Mouse (Mus musculus) fat pad, adult 2 months (tissue): ENCODE measurements at regions not wholly inside any gene's neighbourhood (a gene's known extent, or its start where the extent isn't known, plus 50 kb on each side); places are given as distances from the start of the nearest gene placed in this dataset.
A peak's percentile ranks its signal among the peaks of the same experiment; 100 is the strongest.

Experiments
- DNase-seq: peaks from one replicate; pipeline ENCODE4 v3.0.0-alpha.2; 2011; ENCODE audit warnings: low read depth, low spot score; ENCODE audit errors: extremely low read depth

DNA sequence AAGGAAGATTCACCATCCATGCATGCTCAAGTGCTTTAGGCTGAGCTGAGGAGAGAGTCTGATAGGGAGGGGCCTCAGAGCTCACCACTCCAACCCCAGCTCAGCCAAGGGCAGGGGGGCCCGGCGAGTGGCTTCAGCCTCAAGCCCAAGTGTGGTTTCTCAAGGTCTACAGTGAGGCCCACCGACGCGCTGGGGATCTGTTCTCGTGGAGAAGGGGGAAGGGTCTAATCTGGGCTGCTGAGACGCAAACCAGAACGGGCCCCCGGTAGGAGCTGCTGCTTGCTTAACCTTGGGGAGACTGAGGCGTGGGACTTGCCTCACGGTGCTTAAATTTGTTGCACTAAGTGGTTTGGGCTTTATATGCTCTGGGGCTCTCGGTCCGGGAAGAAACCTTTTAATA lies 70.9 kb downstream of the Asb1 start:
- DNase-seq, result no peak

DNA sequence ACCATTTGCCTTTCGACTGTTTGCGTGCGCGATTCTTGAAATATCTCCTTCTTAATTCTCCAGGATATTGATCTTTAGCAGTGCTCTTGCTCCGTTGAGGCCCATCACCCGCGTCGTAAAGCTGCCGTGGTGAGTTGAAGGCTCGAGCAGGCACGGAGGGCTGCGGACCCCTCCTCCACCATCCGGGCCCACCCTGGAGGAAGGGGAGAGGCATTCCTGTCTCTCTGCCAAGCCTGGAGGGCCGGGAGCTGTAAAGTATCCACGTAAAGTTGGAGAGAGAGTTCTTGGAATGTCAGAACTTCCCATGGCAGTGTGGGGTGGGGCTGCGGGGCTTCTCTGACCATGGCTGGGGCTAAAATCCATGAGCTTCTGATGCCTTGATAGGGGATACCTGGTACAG lies 71.3 kb downstream of the Asb1 start:
- no peak for DNase-seq

GRCm38 (mm10) chr1:91612912-91613311 lies 72.6 kb downstream of the Asb1 start:
- no peak for DNase-seq

- no peak for DNase-seq
These were observed 75.1 kb downstream of the Asb1 start for GRCm38 (mm10) chr1:91615396-91615795.

DNA sequence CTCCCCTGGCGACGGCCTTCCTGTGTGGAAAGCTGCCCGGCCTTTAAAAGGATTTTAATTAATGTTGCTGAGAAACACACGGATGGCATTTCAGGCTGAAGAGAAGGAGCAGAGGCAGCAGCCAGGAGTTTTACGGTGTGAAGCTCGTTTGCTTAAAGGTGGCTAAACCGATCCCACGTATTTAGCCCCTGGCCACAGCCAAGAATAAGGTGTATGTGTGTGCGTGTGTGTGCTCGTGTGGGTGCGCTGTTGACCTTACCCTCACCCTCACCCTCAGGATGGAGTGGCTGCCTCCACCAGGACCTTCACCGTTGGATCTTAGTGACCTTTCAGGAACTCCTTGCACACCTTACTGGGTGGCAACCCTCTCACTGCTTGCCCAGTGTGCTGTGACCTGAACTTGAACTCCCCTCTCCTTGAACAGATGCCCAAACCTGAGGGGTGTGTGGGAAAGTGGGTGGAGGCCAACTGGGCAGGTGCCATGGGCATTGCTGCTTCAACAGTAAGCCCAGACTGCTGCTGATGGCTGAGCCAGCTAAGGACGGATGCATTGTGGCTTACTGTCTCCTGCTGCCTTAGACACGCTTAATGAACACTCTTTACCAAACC lies 78.3 kb downstream of the Asb1 start:
- peak; percentile 74 for DNase-seq

GRCm38 (mm10) chr1:91621141-91621540 lies 80.8 kb downstream of the Asb1 start:
- DNase-seq, result no peak

GRCm38 (mm10) chr1:91622874-91623273 lies 82.5 kb downstream of the Asb1 start:
- no peak for DNase-seq

DNA sequence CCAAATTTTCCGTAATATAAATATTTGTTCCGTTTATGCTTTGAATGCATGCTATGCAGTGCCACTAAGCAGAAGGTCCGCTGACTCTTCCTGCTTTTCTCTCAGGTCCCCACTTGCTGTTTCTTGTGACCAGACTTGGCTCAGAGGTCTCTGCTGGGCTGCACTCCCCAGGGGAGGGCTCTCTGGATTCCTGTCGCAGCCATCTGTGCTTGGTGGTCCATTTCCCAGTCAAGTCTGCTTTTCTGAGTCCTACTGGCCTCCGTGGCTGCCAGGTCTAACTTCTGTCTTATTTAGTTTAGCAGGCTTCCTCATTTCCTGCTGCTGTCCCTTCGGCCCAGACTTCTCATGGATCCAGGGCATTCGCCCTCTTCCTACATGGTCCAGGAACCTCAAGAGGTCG lies 83.7 kb downstream of the Asb1 start:
- no peak for DNase-seq

DNA sequence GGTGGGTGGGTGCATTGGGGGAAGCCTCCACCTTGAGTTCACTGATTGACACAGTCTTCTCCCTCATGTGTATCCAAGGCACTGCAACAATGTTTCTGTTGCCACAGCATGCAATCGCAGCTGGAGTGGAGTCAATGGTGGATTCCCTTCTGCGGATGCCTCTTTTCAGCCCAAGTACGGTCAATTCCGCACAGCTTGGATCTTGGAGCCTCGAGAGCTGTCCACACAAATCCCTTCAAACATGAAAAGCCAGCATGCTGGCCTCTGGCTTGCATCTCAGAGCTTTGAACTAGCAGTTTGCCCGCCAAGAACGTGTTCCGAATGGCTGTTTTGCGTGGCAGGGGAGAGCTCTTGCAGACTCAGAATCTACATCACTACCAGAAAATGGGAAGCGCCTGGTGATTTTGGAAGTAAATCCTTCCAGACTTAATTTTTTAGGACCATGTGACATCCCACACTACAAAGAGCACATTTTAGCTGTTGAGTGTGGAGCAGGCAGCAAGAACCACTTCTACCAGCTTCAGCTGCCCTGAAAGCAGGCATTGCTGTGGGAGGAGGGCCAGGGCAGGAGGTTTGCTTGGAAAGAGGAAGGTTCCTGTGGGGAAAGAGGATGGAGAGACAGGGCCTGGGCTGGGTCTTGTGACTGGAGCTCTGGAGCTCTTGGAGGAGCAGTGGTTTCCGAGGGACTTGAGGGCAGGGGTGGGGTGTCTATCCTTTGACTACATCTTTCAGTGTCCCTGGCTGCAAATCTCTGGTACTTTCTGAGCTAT lies 84.4 kb downstream of the Asb1 start:
- DNase-seq, result no peak

DNA sequence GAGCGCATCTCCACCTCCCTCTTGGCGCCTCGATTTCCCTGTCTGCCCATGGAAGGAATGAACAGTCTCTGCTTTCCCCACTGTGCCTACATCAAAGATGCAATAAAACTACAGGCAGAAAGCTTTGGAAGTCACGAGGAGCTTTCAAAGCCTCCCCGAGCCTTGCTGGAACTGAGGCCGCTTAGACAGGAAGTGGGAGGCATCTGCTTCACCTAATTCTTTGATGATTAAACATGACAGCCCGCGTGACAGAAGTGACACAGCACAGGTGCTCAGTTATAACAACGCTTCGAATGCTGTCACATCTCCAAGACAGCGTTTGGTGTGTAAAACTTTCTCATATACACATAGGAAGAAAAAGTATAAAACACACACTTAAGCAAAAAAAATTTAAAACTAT lies 85.7 kb downstream of the Asb1 start:
- DNase-seq, result no peak

GRCm38 (mm10) chr1:91630206-91630605 lies 89.9 kb downstream of the Asb1 start:
- no peak for DNase-seq

DNA sequence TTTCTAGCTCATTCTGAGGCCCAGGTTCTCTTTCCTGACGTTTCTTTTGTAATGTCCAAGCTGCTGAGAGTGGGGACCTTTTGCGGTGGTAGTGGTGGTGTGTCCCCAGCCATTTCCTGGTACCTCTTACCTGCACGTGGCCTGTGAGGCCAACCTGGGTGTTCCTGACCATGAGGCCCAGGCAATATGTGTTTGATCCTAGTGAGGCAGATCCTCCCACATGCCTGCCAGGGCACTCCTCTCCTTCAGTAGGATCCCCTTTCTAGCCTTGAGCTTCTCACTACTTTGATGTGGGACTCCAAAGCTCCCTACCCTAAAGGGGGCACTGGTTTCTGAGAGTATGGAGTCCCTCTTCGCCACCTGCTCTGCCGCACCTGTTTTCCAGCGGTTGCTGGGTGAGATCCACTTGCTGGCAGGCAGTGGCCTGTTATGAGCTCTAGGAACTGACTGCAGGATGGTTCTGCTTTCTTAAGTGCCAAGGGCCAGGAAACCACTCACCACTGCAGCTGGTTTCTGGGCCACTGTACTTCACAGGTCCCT lies 90.6 kb downstream of the Asb1 start:
- no peak for DNase-seq

- DNase-seq, result no peak
These were observed 92.7 kb downstream of the Asb1 start for GRCm38 (mm10) chr1:91632906-91633493.

DNA sequence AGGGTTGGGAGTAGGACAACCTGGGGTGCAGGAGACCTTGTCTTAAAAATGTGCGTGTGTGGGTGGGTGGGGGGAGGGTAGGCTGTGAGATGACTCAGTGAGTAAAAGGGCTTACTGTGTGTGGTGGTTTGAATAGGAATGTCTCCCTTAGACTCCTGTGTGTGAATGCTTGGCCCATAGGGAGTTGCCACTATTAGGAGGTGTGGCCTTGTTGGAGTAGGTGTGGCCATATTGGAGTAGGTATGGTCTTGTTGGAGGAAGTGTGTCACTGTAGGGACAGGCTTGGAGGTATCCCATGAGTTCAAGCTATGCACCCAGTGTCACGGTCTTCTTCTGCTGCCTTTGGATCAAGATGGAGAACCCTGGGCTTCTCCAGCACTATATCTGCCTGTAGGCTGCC lies 96.2 kb downstream of the Asb1 start:
- DNase-seq, result no peak

DNA sequence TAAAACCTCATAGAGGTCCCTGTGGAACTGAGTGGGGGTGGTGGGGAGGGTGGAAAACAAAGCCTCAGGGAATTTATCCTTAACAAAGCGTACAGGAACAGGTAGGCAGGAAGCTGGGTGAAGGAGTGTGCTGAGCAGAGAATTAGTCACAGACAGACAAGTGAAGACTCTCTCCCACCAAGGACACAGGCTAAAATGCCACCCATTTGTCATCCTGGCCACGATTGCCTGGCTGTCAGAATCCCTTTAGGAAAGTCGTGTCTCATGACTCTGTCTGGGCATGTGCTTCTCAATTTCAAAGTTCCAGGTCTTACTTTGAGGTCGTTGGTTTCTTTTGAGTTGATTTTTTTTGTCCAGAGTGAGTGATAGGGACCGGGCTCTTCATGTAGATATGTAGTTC lies 100.2 kb downstream of the Asb1 start:
- DNase-seq, result no peak

GRCm38 (mm10) chr1:91658991-91659441 lies 118.7 kb downstream of the Asb1 start:
- no peak for DNase-seq

DNA sequence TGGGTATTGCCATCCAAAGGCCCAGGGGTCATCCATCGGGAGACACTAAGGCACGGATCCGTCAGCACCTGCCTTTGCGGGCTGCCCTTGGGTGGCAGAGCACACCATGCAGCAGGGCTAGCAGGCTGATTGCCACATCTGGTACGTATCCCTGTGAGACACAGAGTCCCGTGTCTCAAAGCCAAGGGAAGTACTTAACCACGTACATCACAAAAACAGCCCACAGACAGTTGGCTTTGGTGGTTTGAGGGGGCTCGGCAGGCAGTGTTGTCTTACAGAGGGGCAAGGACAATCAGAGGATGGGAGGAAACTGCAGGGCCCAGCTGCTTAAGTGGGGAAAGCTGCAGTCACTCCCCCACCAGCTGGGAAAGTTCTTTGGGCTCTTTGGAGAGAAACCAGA lies 119.1 kb downstream of the Asb1 start:
- DNase-seq, result no peak

DNA sequence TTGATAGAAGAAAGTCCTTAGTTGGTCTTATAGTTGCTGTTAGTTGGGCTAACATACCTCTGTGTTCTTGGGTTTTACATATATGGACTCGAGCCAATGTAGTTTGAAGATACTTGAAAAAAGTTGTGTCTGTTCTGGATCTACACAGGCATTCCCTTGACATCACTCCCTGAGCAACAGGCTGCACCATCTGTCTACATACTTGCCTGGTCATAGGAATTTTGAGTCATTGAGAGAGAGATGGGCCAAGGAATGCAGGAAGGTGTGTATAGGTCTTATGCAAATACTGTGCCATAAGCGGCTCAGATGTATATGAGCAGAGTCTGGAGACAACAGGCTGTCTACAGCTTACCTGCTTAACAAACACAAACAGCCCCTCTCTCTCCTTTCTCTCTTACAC lies 122.9 kb downstream of the Asb1 start:
- DNase-seq, result no peak

DNA sequence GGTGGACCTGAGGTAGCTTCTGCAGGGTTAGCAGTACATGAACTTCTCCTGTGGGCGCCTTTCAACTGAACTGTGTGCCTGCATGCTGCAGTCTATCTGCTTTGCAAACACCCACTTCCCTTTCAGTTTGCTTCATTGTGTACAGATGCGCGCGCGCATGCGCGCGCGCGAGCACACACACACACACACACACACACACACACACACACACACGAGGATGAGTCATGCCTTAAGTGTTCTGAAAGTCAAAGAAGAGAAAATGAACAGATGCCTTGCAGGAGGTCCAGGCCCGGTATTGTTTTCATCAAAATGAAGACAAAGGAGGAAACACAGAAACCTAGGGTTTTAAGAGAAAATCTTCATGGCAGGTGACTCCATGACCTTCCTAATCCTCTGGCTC lies 124.3 kb downstream of the Asb1 start:
- no peak for DNase-seq

DNA sequence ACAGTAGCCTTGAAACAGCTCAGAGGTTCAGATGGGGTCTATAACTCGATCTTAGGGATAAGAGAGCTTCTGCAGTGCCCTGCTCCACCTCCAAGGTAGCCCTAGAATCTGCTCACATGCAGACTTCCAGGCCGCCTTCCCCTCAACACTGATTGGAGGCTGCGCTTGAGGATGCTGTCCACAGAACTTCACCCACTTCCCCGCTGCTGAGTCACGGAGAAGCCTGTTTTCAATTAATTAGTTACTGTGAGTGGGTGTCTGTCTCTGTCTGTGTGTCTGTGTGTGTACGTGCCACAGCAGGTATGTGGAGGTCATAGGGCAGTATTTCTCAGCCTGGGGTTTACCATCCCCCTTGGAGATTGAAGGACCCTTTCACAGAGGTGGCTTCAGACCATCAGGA lies 128.2 kb downstream of the Asb1 start:
- DNase-seq, result no peak

- no peak for DNase-seq
These were observed 130.3 kb upstream of the Twist2 start for GRCm38 (mm10) chr1:91670980-91671379.

DNA sequence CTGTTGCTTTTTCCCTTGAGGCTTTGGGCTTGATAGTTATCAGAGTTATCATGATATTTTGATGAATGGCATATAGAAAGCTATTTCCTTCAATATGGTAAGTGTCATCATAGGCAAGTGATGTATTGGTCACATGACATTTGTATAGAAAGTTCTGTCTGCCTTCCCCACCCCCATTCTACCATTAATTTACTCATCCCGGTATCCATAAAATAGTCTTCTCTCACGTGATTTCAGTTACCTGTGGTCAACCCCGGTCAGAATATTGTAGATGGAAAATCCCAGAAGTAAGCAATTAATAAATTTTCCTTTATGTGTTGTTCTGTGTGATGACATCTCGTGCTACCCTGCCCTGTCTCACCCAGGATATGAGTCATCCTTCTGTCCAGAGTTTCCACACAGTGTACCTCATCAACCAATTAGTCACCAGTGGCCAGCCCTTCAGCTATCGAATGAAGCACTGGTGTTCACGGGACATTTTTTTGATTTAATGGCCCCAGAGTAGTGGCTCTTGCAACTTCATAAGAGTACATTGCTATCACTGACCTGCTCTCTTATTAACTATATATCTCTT lies 127.1 kb upstream of the Twist2 start:
- DNase-seq, result no peak
